Mouse (Mus musculus): ENCODE measurements around the gene Tmem151b.

DNA sequence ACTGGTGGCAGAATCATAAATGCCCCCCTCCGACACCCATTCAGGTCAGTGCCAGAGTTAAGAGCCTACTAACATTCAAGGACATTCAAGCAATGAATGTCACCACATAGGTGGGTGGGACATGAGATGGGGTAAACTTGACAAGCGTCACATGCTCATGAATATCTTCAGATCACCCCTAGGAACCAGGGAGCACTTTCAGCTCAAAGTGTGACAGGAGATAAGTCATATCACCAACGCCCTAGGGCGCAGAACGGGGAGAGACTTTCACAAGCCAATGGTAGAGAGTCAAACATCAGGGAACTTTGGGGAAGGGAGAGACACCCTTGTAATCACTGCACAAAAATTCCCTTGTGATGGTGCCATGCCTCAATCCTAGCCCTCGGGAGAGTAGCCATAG lies 32.7 kb upstream of the Tmem151b start:
- TF ChIP-seq TAL1 (IDR thresholded peaks at IDR 0.05; ENCODE audit: low read length) (peak; percentile 24; the same call in 1 of the 3 replicates), GATA1 (IDR thresholded peaks at IDR 0.05; ENCODE audit: low read length) (peak; percentile 58)

Measured in erythroblast, embryonic 14.5 days (primary cell).